In genomic region chr7:65170762-65171161, GRCm38 (mm10) we compare ENCODE assay signal across 18 mouse cellular contexts. TPM values are rescaled to one million over a fixed set of nuclear protein-coding genes. Genes with fewer than 3 reads are reported as not detected.
"Had no signal": no experiment of that assay in that cellular context is flagged by ENCODE, and none has a peak within 500 bp of the region (broad histone marks: within the 10 kb centered on the region; RNA-seq: fewer than 3 reads in every experiment).

No protein-coding gene starts in this region.

- H3K9ac ChIP-seq: liver, postnatal 0 days; lung, embryonic 15.5 days; midbrain, embryonic 13.5 days; midbrain, embryonic 15.5 days; neural tube, embryonic 12.5 days; stomach, embryonic 15.5 days had no signal

- H3K4me1 ChIP-seq: lung, embryonic 15.5 days; megakaryocyte, embryonic 14.5 days; midbrain, embryonic 13.5 days; midbrain, embryonic 15.5 days; neural tube, embryonic 12.5 days; stomach, embryonic 15.5 days had no signal

- H3K27me3 ChIP-seq: lung, embryonic 15.5 days; megakaryocyte, embryonic 14.5 days; midbrain, embryonic 13.5 days; midbrain, embryonic 15.5 days; neural tube, embryonic 12.5 days; stomach, embryonic 15.5 days had no signal

- H3K36me3 ChIP-seq: lung, embryonic 15.5 days; midbrain, embryonic 13.5 days; midbrain, embryonic 15.5 days; neural tube, embryonic 12.5 days; stomach, embryonic 15.5 days had no signal

- H3K27ac ChIP-seq: lung, embryonic 15.5 days; macrophage; midbrain, embryonic 13.5 days; midbrain, embryonic 15.5 days; neural tube, embryonic 12.5 days; stomach, embryonic 15.5 days; stomach, postnatal 0 days had no signal

- H3K9me3 ChIP-seq: lung, embryonic 15.5 days; midbrain, embryonic 13.5 days; midbrain, embryonic 15.5 days; neural tube, embryonic 12.5 days; stomach, embryonic 15.5 days had no signal

- H3K4me3 ChIP-seq: lung, embryonic 15.5 days; megakaryocyte, embryonic 14.5 days; midbrain, embryonic 13.5 days; midbrain, embryonic 15.5 days; neural tube, embryonic 12.5 days; stomach, embryonic 15.5 days had no signal

- DNase-seq: liver, postnatal 0 days; lung, adult 2 months; lung, postnatal 14 days; lung, postnatal 36 days; right cerebral cortex, postnatal 14 days; thymus, adult 2 months; thymus, postnatal 25 days; thymus, postnatal 4 days had no signal

- H3K4me2 ChIP-seq: lung, embryonic 15.5 days; midbrain, embryonic 11.5 days; midbrain, embryonic 13.5 days; midbrain, embryonic 15.5 days; neural tube, embryonic 12.5 days; stomach, embryonic 15.5 days had no signal

- ATAC-seq: liver, postnatal 0 days; lung, postnatal 0 days; midbrain, embryonic 13.5 days; midbrain, embryonic 15.5 days had no signal

RNA-seq across cellular contexts. Expression of gene Fam189a1, which starts 14.4 kb away (rescaled TPM):
- polyA plus RNA-seq: macrophage had no signal
